Mouse (Mus musculus) stomach, embryonic 16.5 days (tissue): ENCODE results near the gene Bcr. TPM values are rescaled to one million over a fixed set of nuclear protein-coding genes. Genes with fewer than 3 reads are reported as not detected.
A peak's percentile ranks its signal among the peaks of the same experiment; 100 is the strongest.

Experiments
- ATAC-seq: fragments of 200-750 bp; cut with Nextera tagmentation; 2 replicates; pipeline ENCODE4 v1.8.0; 2017; ENCODE audit warnings: moderate number of reproducible peaks, moderate TSS enrichment; ENCODE audit not compliant: insufficient read depth, low FRiP score
- H3K27ac ChIP-seq: fragments of 300-500 bp; sonication (generic); 2 replicates; pipeline ENCODE4 v1.5.1; 2014; ENCODE audit warnings: low read length
- H3K27me3 ChIP-seq: fragments of 300-500 bp; sonication (generic); 2 replicates; pipeline ENCODE4 v1.6.1; 2014; ENCODE audit warnings: low read length, control low read depth, mixed read lengths; ENCODE audit not compliant: control insufficient read depth, insufficient read depth
- H3K36me3 ChIP-seq: fragments of 300-500 bp; sonication (generic); 2 replicates; pipeline ENCODE4 v1.6.1; 2014; ENCODE audit warnings: low read length; ENCODE audit not compliant: control insufficient read depth, insufficient read depth
- H3K4me1 ChIP-seq: fragments of 300-500 bp; sonication (generic); 2 replicates; pipeline ENCODE4 v1.6.1; 2014; ENCODE audit warnings: low read length, control low read depth, mixed read lengths; ENCODE audit not compliant: control insufficient read depth, insufficient read depth
- H3K4me2 ChIP-seq: fragments of 300-500 bp; sonication (generic); 2 replicates; pipeline ENCODE4 v1.6.1; 2014; ENCODE audit warnings: low read depth, low read length, mixed read lengths
- H3K4me3 ChIP-seq: fragments of 300-500 bp; sonication (generic); replicated peaks from 2 replicates; pipeline ENCODE4 v1.5.1; 2014; ENCODE audit warnings: mild to moderate bottlenecking, low read length
- H3K9ac ChIP-seq: fragments of 300-500 bp; sonication (generic); 2 replicates; pipeline ENCODE4 v1.6.1; 2014; ENCODE audit warnings: low read length
- H3K9me3 ChIP-seq: fragments of 300-500 bp; sonication (generic); replicated peaks from 2 replicates; pipeline ENCODE4 v1.6.1; 2016; ENCODE audit warnings: low read length, control low read depth; ENCODE audit not compliant: control insufficient read depth
- WGBS: fragments of 180-500 bp; shearing (Covaris S2); extraction: QIAGEN DNeasy Blood & Tissue Kit; methylation state at CpG from one replicate; pipeline ENCODE4 v1.1.7; 2014; 5-methylcytosine and 5-hydroxymethylcytosine counted together
- polyA plus RNA-seq: library from polyadenylated mRNA; unstranded; fragments of >200 nt; fragmentation: Nextera tagmentation; extraction: Ambion mirVana; gene quantifications from 2 replicates; pipeline ENCODE4 v1.2.1, GENCODE M21; 2015

Gene Bcr
- polyA plus RNA-seq, 1 experiment from 2014 or later = 8.8 TPM

DNA sequence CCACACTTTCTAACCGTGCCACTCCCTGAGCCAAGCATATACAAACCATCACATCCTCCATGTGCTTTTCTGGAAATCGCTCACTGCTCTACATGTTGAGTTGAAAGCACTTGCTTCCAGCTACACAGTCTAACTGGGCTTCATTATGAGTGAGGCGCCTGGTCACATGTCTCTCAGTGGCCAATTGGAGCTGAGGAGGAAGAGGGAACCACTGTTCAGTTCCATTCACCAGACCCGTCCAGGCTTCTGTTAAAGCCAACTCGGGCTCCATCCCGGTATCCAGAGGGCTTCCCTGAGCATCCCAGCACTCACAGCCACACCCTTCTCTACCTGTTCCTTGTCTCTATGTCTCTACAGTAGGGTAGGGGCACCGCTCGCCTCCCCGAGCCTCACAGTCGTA lies 86.2 kb downstream of the Bcr start:
- 82% methylated on average over 10 of the region's 10 CpGs for WGBS
- Histone ChIP-seq H3K27me3 (no peaks in the 10 kb centered on the region), H3K4me2 (no peak overlapping the region), H3K4me3 (no peak overlapping the region), H3K9me3 (no peaks in the 10 kb centered on the region), H3K9ac (no peak overlapping the region), H3K4me1 (no peaks in the 10 kb centered on the region), H3K36me3 (peaks cover 7% of the 10 kb centered on the region), H3K27ac (no peak overlapping the region)
- no peak for ATAC-seq

DNA sequence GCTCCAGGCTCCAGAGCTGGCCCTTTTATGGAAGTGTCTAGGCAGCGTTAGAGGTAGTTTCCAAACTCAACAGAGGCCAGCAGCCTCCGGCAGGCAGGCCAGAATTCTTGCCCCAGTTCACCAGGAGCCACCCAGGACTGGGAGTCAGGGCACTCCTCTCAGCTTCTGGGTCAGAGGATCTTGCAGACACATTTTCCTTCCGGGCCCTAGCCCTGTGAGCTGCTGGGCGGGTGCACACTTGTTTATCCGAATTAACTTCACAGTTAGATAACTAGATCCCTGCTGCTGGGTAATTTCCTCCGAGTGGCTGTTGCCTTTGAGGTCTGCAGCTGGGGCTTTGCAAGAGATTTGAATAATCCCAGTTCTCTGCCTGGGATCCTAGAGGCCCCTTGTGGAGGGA lies 87.9 kb downstream of the Bcr start:
- H3K4me2 ChIP-seq = no peak overlapping the region
- no peak for ATAC-seq
- H3K4me3 ChIP-seq = no peak overlapping the region
- H3K9me3 ChIP-seq = no peaks in the 10 kb centered on the region
- WGBS = 40% methylated on average over 6 of the region's 6 CpGs
- H3K4me1 ChIP-seq = no peaks in the 10 kb centered on the region
- H3K36me3 ChIP-seq = 0 out of 2 replicates have a peak, but pooled peaks cover 2% of the 10 kb centered on the region
- peak overlapping the region; percentile 27; the same call in 1 of the 2 replicates for H3K27ac ChIP-seq
- peak overlapping the region; percentile 23; the same call in 1 of the 2 replicates for H3K9ac ChIP-seq
- H3K27me3 ChIP-seq = no peaks in the 10 kb centered on the region

DNA sequence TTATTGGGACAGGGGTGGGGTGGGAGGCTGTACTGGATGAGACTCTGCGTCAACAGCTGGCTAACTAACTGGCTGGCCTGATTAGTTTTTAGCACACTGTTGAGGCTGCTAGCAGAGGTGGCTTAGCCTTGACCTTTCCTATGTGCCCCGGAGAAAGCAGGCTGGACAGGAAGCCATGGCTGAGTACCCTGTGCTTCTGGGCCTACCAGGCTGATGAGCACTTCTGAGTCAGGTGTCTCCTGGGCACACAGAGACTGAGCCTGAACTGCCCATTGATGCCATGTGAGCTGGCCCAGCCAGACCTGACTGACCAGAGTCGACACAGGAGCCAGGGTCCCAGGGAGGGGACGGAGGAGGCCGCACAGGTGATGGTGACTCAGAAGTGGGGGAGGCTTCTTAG lies 90.0 kb downstream of the Bcr start:
- ATAC-seq = no peak
- H3K4me2 ChIP-seq = no peak overlapping the region
- H3K9me3 ChIP-seq = no peaks in the 10 kb centered on the region
- 75% methylated on average over 5 of the region's 5 CpGs for WGBS
- no peaks in the 10 kb centered on the region for H3K27me3 ChIP-seq
- no peak overlapping the region for H3K4me3 ChIP-seq
- no peak overlapping the region for H3K9ac ChIP-seq
- no peak overlapping the region for H3K27ac ChIP-seq
- H3K36me3 ChIP-seq = no peaks in the 10 kb centered on the region
- no peaks in the 10 kb centered on the region for H3K4me1 ChIP-seq

DNA sequence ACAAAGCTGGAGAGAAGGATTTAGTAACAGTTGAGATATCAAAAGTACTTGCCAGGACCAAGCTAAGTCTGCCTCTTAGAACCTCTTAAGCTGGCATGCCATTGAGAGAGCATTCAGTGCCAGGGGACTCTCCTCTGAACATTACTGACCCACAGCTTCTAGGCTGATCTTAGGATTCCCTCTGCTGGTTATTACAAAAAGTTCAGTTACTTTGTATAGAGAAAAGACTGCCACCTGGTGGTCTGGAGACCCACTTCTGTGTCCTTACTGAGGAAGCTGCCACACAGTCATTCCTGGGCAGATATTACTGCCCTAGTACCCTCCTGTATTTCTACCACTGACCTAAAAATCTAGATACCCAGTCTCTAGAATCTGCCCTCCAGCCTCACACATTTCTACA lies 90.9 kb downstream of the Bcr start:
- H3K4me3 ChIP-seq = no peak overlapping the region
- no peaks in the 10 kb centered on the region for H3K27me3 ChIP-seq
- no peaks in the 10 kb centered on the region for H3K9me3 ChIP-seq
- no peaks in the 10 kb centered on the region for H3K36me3 ChIP-seq
- ATAC-seq = peak; percentile 44; the same call in 1 of the 2 replicates
- H3K9ac ChIP-seq = no peak overlapping the region
- no peak overlapping the region for H3K4me2 ChIP-seq
- H3K4me1 ChIP-seq = no peaks in the 10 kb centered on the region
- H3K27ac ChIP-seq = no peak overlapping the region

DNA sequence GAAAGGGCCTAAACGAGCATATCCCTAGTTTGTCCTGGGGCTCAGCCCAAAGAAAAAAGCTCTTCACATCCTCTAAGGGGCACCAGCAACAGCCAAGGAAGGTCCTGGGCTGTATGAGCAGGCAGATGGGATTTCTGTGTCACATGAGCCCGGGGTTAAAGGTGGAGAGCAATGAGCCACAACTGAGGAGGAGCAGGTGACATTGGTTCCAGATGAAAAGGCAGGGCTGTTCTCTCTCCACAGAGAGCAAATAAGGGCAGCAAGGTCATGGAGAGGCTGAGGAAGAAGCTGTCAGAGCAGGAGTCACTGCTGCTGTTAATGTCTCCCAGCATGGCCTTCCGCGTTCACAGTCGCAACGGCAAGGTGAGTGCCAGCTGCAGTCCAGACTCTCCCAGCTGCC lies 96.4 kb downstream of the Bcr start:
- 80% methylated on average over 6 of the region's 6 CpGs for WGBS
- Histone ChIP-seq H3K36me3 (no peaks in the 10 kb centered on the region; the same call in 1 of the 2 replicates), H3K27me3 (no peaks in the 10 kb centered on the region), H3K4me3 (no peak overlapping the region), H3K4me1 (no peaks in the 10 kb centered on the region), H3K27ac (no peak overlapping the region), H3K9ac (no peak overlapping the region), H3K4me2 (no peak overlapping the region), H3K9me3 (0 out of 2 replicates have a peak, but pooled peaks cover under 1% of the 10 kb centered on the region)
- no peak for ATAC-seq

DNA sequence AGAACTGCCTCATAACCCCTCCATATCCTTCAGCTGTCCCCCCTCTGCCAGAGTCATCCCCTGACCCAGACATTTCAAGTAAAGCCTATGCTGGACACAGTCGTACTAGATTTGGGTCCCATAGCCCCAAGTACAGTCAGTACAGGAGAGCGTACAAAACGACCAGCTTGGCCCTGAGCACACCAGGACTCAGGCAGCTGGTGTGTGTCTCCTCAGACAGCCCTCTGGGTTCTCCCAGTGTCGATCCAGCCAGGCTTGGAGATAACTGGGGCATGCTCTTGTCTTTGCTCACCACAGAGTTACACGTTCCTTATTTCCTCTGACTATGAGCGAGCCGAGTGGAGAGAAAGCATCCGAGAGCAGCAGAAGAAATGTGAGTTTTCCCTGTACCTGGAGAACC lies 97.3 kb downstream of the Bcr start:
- no peak; the same call in 1 of the 2 replicates for ATAC-seq
- Histone ChIP-seq H3K4me2 (no peak overlapping the region), H3K4me3 (no peak overlapping the region), H3K9me3 (0 out of 2 replicates have a peak, but pooled peaks cover 2% of the 10 kb centered on the region), H3K36me3 (no peaks in the 10 kb centered on the region; the same call in 1 of the 2 replicates), H3K27me3 (no peaks in the 10 kb centered on the region), H3K4me1 (no peaks in the 10 kb centered on the region), H3K9ac (no peak overlapping the region), H3K27ac (no peak overlapping the region)
- 75% methylated on average over 8 of the region's 8 CpGs for WGBS

DNA sequence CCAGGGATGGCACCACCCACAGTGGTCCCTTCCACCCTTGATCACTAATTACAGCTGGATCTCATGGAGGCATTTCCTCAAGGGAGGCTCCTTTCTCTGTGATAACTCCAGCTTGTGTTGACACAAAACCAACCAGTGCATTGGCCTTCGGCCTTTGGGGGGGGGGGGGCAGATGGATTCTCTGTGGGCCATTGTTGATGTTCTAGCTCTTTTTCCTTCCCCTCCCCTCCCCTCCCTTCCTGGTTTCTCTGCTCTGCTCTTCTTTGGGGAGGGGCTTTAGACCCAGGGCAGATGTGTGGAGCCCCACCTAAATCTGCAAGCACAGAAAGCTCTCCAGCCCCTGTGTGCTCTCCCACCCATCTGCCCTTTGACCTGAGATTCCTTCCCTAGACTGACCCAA lies 98.0 kb downstream of the Bcr start:
- WGBS = 53% methylated on average over 1 of the region's 1 CpGs
- Histone ChIP-seq H3K4me3 (no peak overlapping the region), H3K27ac (no peak overlapping the region), H3K4me1 (no peaks in the 10 kb centered on the region), H3K4me2 (no peak overlapping the region), H3K27me3 (no peaks in the 10 kb centered on the region), H3K9me3 (0 out of 2 replicates have a peak, but pooled peaks cover 2% of the 10 kb centered on the region), H3K9ac (no peak overlapping the region), H3K36me3 (peaks cover 5% of the 10 kb centered on the region)
- no peak for ATAC-seq

DNA sequence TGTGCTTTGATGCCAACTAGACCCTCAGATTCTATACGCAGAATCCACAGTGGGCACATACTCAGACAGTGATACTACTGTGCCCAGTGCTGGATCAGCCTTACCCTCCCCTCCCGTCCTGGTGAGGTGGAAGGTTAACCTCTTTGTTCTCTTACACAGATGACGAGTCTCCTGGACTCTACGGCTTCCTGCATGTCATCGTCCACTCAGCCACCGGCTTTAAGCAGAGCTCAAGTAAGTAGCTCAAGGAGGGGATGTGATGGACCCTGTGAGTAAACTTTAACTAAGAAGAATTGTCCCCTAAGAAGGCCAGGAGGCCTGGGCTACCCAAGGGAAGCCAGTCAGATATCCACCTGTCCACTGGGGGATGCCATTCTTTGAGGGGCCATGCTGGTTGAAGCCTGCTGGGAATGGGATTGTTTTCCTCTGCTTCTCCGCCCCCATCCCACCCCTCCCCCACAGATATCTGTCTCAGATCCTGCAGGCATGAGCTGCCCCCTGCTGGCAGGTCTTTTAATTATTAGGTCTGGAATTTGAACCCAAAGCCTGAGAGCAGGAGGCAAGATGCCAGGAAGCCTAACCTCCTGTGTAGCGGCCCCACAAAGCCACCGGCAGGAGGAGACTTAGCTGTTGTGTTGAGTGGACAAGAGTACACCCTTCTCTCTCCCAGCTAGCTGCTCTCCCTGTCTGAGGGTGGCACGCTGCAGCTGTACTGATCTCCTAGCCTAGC lies 99.9 kb downstream of the Bcr start:
- no peaks in the 10 kb centered on the region for H3K4me1 ChIP-seq
- no peaks in the 10 kb centered on the region for H3K27me3 ChIP-seq
- no peak for ATAC-seq
- H3K4me2 ChIP-seq = no peak overlapping the region
- no peak overlapping the region for H3K9ac ChIP-seq
- 87% methylated on average over 10 of the region's 10 CpGs for WGBS
- no peak overlapping the region for H3K4me3 ChIP-seq
- peaks cover 9% of the 10 kb centered on the region for H3K36me3 ChIP-seq
- H3K9me3 ChIP-seq = 0 out of 2 replicates have a peak, but pooled peaks cover 2% of the 10 kb centered on the region
- H3K27ac ChIP-seq = no peak overlapping the region

DNA sequence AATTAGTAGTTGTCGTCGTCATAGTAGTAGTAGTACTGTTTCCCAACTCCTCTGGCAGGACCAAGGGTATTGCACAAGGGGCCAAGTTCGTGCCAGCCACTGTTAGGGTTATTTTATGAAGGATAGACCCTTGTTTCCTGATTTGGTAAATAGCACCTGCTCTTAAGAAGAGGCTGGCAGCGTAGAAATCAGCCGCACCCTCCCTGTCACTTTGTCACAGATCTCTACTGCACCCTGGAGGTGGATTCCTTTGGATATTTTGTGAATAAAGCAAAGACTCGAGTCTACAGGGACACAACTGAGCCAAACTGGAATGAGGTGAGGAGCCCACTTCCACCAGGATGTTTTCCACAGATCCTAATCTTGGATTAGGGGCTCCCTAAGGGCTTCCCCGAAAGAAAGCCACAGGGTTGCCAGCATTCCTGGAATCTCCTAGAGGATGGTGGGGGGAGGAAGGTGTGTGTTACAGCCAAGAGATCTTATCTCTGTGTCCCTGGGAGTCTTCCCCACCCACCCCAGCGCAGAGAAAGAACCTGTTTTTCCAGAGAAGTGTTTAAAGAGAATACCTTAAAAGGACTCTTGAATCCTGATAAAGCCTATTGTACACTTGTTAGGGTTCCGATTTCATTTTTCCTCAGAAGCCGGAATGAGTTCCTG lies 105.6 kb downstream of the Bcr start:
- Histone ChIP-seq H3K4me2 (no peak overlapping the region), H3K36me3 (peaks cover 9% of the 10 kb centered on the region; the same call in 1 of the 2 replicates), H3K4me3 (no peak overlapping the region), H3K9ac (no peak overlapping the region), H3K27ac (peak overlapping the region; percentile 29; the same call in 1 of the 2 replicates), H3K27me3 (no peaks in the 10 kb centered on the region), H3K9me3 (0 out of 2 replicates have a peak, but pooled peaks cover 2% of the 10 kb centered on the region), H3K4me1 (0 out of 2 replicates have a peak, but pooled peaks cover 4% of the 10 kb centered on the region)
- no peak for ATAC-seq
- WGBS = 60% methylated on average over 10 of the region's 10 CpGs
